Mouse (Mus musculus): ENCODE data around the gene Arid1b.
"Not testable (repeated sequence)": the region's sequence is repeated elsewhere in the genome, so short reads cannot be mapped to it uniquely, and the experiment has no call there.

Gene Arid1b

DNA sequence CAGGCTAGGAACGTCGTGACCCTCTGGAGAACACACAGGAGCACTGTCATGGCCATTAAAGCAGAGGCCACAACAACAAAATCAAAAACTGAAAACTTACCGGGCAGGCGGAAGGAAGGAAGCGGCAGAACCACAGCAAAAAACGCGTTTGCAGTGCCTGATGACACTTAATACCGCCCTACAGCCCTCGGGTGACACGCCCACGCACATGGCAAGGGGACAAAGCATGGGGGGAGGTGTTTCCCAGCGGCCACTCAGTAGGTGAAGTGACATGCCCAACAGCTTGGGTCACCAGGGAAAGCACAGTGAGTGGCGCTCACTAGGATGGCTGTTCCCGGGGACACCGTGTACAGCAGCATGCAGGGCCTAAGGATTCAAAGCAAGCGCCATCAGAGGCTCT, 97.4 kb downstream of the Arid1b start:
- peak in 1 of 2 experiments; percentile 40 for DNase-seq

DNA sequence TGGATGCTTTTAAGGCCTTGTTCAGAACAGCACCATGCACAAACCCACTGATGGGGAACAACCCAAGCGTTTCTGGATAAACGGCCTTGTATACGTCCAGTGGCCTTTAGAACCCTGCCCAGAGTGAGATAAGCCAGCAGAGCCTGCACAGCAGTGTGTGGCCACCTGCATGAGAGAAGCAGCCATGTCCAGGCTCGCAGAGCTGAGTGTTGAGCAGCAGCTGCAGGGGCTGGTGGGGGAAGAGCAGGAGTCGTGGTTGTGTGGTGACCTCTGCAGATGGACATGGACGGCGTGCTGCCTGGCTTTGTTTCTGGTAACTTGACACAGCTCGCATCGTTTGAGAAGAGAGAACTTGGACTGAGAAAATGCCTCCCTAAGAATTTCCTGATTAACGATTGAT, 97.8 kb downstream of the Arid1b start:
- DNase-seq, result peak in 1 of 2 experiments; percentile 24

DNA sequence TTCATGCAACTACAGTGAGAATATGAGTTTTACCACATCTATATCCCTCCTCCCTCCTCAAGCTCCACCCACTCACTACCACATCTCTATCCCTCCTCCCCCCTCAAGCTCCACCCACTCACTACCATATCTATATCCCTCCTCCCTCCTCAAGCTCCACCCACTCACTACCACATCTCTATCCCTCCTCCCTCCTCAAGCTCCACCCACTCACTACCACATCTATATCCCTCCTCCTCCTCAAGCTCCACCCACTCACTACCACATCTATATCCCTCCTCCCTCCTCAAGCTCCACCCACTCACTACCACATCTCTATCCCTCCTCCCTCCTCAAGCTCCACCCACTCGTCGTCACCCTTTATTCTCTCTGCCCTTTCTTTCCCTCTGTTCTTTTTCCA, 99.2 kb downstream of the Arid1b start:
- not testable (repeated sequence) for DNase-seq

DNA sequence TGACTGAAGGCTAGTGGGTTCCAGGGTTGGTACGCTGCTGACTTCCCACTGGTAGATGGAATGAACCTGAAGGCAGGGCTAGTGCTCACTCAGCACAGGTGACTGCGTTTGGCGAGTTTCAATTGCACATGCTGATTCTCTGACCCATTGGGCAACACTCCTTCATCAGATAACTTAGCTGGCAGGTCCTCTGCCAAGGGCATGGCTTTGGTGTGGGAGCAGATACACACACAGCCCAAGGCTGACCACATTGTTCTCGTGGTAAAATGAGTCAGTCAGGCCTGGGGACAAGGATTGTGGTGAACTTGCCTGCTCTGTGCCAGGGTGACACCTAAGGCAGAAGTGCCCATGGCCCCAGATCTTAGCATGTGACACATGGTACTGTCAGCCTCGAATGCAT, 100.5 kb downstream of the Arid1b start:
- DNase-seq, result peak in 1 of 2 experiments; percentile 62

DNA sequence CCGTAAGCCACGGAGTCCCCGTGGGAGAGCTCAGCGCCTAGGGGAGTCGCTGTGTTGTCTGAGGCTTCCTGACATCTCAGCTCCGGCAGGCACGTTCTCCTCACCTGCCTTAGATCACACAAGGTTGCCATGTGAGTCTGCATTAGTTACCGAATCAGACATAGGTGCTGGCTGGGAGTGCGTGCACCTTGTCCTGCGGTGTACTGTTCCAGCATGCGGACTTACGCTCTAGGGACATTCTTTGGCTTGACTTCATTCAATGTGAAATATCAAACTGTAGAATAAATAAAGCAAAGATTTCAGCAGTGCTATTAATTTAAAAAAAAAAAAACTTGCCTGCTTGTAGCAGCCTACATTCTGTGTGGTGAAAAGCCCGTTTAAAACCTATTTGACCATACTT, 101.6 kb downstream of the Arid1b start:
- peak in 1 of 2 experiments; percentile 26 for DNase-seq

DNA sequence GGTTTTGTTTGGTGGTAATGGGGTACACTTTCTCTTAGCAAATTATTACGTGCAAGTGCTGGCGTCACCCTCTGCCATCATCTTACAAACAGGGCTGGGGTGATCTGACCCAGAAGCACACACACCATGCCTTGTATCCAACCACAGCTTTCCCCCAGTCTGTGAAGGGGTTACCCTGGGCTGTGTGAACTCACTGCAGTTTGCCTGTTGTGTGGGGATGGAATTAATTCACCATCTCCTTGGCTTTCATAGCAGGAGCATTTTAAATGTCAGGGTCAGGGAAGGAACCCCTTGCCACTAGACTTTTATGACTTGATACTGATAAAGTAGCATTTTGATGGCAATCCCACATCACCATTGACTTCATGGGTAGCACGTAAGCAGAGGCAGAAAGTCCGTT, 102.9 kb downstream of the Arid1b start:
- DNase-seq, result no peak

DNA sequence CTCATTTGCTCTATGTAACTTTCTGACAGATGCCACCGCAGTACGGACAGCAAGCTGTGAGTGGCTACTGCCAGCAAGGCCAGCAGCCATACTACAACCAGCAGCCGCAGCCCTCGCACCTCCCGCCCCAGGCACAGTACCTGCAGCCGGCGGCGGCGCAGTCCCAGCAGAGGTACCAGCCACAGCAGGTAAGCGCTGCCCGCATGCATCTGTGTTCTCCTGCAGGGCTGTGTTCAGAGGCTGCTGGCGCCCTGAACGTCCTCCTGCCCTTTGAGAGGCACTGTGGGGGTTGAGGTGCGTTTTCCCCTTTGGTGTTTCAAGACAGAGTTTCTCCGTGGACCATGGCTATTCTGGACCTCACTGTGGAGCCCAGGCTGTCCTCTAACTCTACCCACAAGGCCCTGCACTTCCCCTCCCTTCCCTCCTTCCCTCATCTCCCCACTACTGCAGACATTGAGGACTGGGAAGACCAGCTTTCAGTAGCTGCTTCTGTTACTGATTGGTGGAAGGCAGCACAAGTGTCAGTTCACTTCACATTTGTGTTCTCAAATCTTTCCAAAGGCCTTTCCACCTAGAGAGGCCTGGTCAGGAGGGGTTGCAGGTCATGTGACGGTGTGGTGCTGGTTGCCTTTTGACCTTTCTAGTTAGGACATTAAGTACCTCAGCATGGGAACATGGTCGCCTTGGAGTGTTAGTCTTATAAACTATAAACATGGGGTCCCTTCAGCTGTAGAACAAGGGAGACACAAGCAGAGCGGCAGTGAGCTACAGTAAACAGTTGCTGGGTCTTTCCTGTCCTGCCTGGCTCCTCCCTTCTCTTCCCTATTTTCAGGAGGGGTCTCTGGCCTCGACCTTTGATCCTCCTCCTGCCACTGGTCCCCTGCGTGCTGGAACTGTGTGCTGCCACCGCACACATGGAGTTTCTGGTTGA, 103.7 kb downstream of the Arid1b start:
- peak in 1 of 2 experiments; percentile 66 for DNase-seq

DNA sequence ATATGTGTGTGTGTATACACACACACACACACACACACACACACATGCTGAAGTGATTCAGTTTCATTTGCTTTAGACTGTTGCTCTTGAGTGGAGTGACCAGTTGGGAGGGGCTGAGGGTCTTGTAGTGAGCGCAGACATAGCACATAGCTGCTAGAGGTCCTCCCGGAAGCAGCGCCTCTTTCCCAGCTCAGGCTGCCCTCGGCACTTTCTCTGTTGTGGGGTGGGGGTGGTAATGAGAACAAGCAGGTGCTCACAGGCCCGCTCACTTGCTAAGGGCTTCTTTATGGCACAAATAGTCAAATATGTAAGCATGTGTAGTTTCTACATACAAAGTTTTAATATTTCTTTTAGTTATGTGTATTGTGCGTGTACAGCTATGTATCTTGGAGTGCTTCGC, 104.6 kb downstream of the Arid1b start:
- no peak for DNase-seq

DNA sequence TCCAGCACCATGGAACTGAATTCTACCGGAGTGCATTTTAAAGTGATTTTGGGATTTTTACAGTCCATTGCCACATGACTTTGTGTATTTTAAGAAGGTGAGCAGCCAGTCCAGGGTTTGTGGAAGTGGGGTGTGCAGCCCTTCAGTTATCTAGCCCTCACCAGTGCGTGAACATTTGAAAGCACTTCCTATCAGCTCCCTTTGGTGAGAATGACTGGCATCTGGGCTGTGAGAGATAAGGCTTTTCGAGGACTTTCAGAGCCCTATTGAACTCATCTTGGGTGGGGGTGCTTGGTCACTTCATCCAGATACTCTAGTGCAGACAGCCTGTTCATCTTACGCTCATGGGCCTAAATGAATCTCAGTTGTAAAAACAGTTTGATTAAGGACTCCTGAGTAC, 105.1 kb downstream of the Arid1b start:
- peak in 1 of 2 experiments; percentile 11 for DNase-seq

- DNase-seq, result no peak
These were observed 107.0 kb downstream of the Arid1b start for GRCm38 (mm10) chr17:5101157-5101556.

- DNase-seq, result no peak
These were observed 107.8 kb downstream of the Arid1b start for GRCm38 (mm10) chr17:5101887-5102286.

DNA sequence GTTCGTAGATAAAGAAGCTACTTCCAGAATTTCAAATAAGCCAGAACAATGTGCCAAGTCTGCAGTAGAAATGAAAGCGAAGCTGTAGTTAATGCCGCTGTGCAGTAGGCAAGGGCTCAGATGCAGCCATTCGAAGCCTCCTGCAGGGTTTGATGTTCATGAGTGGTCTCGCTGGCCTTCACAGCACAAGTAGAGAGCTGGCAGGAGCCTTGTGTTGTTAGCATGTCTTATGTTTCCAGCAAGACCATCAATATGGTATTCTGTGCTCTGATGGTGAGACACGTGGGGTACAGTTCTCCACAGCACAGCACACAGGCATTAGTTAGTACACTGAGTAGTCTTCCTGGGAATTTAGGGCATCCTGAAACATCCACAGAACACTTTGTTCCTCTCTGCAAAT, 111.6 kb downstream of the Arid1b start:
- no peak for DNase-seq

GRCm38 (mm10) chr17:5106263-5107195, 112.4 kb downstream of the Arid1b start:
- DNase-seq, result peak in 1 of 2 experiments; percentile 36

GRCm38 (mm10) chr17:5107501-5107900, 113.4 kb downstream of the Arid1b start:
- no peak for DNase-seq

GRCm38 (mm10) chr17:5108022-5108421, 113.9 kb downstream of the Arid1b start:
- DNase-seq, result no peak

GRCm38 (mm10) chr17:5108546-5109142, 114.5 kb downstream of the Arid1b start:
- no peak for DNase-seq

GRCm38 (mm10) chr17:5109343-5109742, 115.2 kb downstream of the Arid1b start:
- DNase-seq, result no peak

GRCm38 (mm10) chr17:5110159-5110558, 116.0 kb downstream of the Arid1b start:
- no peak for DNase-seq

DNA sequence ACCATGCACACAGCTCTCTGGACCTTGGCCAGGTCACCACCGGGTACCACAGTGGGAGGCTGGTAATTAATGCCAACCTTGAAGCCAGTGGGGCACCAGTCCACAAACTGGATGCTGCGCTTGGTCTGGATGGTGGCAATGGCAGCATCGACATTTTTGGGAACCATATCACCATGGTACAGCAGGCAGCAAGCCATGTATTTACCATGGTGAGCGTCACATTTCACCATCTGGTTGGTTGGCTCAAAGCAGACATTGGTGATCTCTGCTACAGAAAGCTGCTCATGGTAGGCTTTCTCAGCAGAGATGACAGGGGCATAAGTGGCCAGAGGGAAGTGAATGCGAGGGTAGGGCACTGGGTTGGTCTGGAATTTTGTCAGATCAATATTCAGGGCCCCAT, 116.8 kb downstream of the Arid1b start:
- not testable (repeated sequence) for DNase-seq

- DNase-seq, result no peak
These were observed 118.0 kb downstream of the Arid1b start for GRCm38 (mm10) chr17:5112116-5112515.

GRCm38 (mm10) chr17:5115952-5116351, 121.8 kb downstream of the Arid1b start:
- no peak for DNase-seq

GRCm38 (mm10) chr17:5116990-5117389, 122.9 kb downstream of the Arid1b start:
- no peak for DNase-seq

DNA sequence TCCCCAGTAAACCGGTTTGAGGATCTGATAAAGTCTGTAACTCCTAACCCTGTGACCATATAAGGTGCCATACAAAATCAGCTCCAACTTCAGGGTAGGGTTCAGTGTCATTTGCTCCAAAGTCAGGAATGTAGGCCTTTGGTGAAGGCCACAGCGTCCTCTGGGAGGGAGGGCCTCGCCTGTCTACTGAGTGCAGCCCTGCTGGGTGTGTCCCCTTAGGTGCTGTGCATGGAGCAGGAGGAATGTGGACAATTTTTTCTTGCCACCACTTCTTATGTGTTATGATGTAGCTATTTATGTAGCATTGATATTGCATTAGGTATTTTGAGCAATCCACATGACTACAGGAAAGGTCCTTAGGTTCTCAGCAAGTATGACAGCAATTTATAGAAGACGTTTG, 124.0 kb downstream of the Arid1b start:
- DNase-seq, result no peak
